Mouse (Mus musculus) cerebellum, adult 2 months (tissue): ENCODE measurements around the gene Hnrnpul2.

Experiments
- CTCF ChIP-seq: fragments of 200-500 bp; IDR thresholded peaks from 2 replicates; pipeline ENCODE4 v1.5.1; 2011; ENCODE audit warnings: low read depth, mild to moderate bottlenecking, control low read depth, low read length, moderate library complexity, borderline replicate concordance; ENCODE audit not compliant: insufficient read depth
- POLR2A ChIP-seq: fragments of 200-500 bp; IDR thresholded peaks from 2 replicates; pipeline ENCODE4 v1.6.1; 2011; ENCODE audit warnings: low read length, control low read depth, borderline replicate concordance; ENCODE audit not compliant: insufficient read depth

DNA sequence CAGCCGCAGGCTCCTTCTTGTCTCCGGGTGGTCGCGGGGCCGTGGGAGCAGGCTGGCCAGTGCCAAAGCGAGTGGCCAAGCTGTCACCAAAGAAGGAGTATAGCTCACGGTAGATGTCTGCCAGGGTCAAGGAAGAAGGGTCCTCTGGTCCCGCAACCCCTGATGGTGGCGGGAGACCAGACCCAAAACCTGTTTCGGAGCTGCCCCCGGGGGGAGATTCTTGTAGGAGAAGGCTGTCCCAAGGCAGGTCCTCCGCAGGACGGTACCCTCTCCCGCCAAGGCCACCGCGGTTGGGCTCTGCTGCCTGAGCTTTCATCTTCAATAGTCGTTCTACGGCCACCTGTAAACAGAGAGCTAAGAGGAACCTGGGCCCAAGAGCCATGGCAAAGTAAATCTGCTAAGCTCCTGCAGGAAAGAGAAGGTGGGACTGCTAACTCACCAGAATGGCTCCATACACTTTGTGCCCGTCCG, 44.8 kb upstream of the Hnrnpul2 start:
- no peak for TF ChIP-seq CTCF
- no peak for TF ChIP-seq POLR2A
